Mouse (Mus musculus) hindbrain, embryonic 16.5 days (tissue): Measurements from ENCODE around the gene Trp53inp2. TPM values are rescaled to one million over a fixed set of nuclear protein-coding genes. Genes with fewer than 3 reads are reported as not detected.

ENCODE experiments used
- ATAC-seq: fragments of 200-750 bp; cut with Nextera tagmentation; 2 replicates; pipeline ENCODE4 v1.8.0; 2017; ENCODE audit warnings: moderate TSS enrichment, moderate library complexity
- H3K27ac ChIP-seq: fragments of 300-500 bp; sonication (generic); 2 replicates; pipeline ENCODE4 v1.5.1; 2014; ENCODE audit warnings: low read depth, mild to moderate bottlenecking, control low read depth, low read length, moderate library complexity
- H3K27me3 ChIP-seq: fragments of 300-500 bp; sonication (generic); replicated peaks from 2 replicates; pipeline ENCODE4 v1.6.1; 2014; ENCODE audit warnings: low read length; ENCODE audit not compliant: control insufficient read depth, insufficient read depth
- H3K36me3 ChIP-seq: fragments of 300-500 bp; sonication (generic); 2 replicates; pipeline ENCODE4 v1.6.1; 2014; ENCODE audit warnings: mild to moderate bottlenecking, low read length, moderate library complexity, mixed read lengths; ENCODE audit not compliant: control insufficient read depth, insufficient read depth
- H3K4me1 ChIP-seq: fragments of 300-500 bp; sonication (generic); 2 replicates; pipeline ENCODE4 v1.6.1; 2014; ENCODE audit warnings: low read depth, low read length; ENCODE audit not compliant: control insufficient read depth, insufficient read depth
- H3K4me2 ChIP-seq: fragments of 300-500 bp; sonication (generic); 2 replicates; pipeline ENCODE4 v1.6.1; 2014; ENCODE audit warnings: mild to moderate bottlenecking, low read length, control low read depth, moderate library complexity
- H3K4me3 ChIP-seq: fragments of 300-500 bp; sonication (generic); 2 replicates; pipeline ENCODE4 v1.5.1; 2014; ENCODE audit warnings: mild to moderate bottlenecking, low read length, control low read depth, moderate library complexity
- H3K9ac ChIP-seq: fragments of 300-500 bp; sonication (generic); 2 replicates; pipeline ENCODE4 v1.6.1; 2014; ENCODE audit warnings: low read depth, mild to moderate bottlenecking, control low read depth, low read length, moderate library complexity
- H3K9me3 ChIP-seq: fragments of 300-500 bp; sonication (generic); 2 replicates; pipeline ENCODE4 v1.6.1; 2014; ENCODE audit warnings: mild to moderate bottlenecking, low read length, moderate library complexity; ENCODE audit not compliant: control insufficient read depth
- WGBS: fragments of 180-500 bp; shearing (Covaris S2); extraction: QIAGEN DNeasy Blood & Tissue Kit; methylation state at CpG from one replicate; pipeline ENCODE4 v1.1.7; 2014; 5-methylcytosine and 5-hydroxymethylcytosine counted together
- polyA plus RNA-seq: library from polyadenylated mRNA; unstranded; fragments of >200 nt; fragmentation: Nextera tagmentation; extraction: Ambion mirVana; gene quantifications from 2 replicates; pipeline ENCODE4 v1.2.1, GENCODE M21; 2015

Gene Trp53inp2
- polyA plus RNA-seq, result 92.1 and 116 TPM in 2 replicates

- H3K27me3 ChIP-seq, result no peaks in the 10 kb centered on the region
- H3K9me3 ChIP-seq, result no peaks in the 10 kb centered on the region
- peak within 1 kb of the TSS; percentile 99 for H3K27ac ChIP-seq
- peaks cover 36% of the 10 kb centered on the region for H3K4me1 ChIP-seq
- H3K4me3 ChIP-seq, result peak within 1 kb of the TSS; percentile 64
- H3K4me2 ChIP-seq, result peak within 1 kb of the TSS; percentile 84
- WGBS, result 40% methylated on average over 8 of the region's 8 CpGs
- no peaks in the 10 kb centered on the region for H3K36me3 ChIP-seq
- peak within 1 kb of the TSS; percentile 94 for H3K9ac ChIP-seq
- no peak for ATAC-seq
Measured at GRCm38 (mm10) chr2:155380261-155381059, at the start of gene Trp53inp2. Trp53inp2 (plus strand) TSS chr2:155381059.

- Histone ChIP-seq H3K36me3 (peaks cover 24% of the 10 kb centered on the region), H3K4me2 (no peak overlapping the region), H3K9me3 (no peaks in the 10 kb centered on the region), H3K9ac (no peak overlapping the region), H3K27ac (no peak overlapping the region), H3K4me1 (no peaks in the 10 kb centered on the region), H3K27me3 (no peaks in the 10 kb centered on the region), H3K4me3 (no peak overlapping the region)
- no peak for ATAC-seq
- 98% methylated on average over 4 of the region's 4 CpGs for WGBS
Measured at GRCm38 (mm10) chr2:155331351-155331750, 49.5 kb upstream of the Trp53inp2 start.

GRCm38 (mm10) chr2:155333421-155333820 lies 47.4 kb upstream of the Trp53inp2 start:
- Histone ChIP-seq H3K4me2 (no peak overlapping the region), H3K27ac (no peak overlapping the region), H3K4me1 (no peaks in the 10 kb centered on the region), H3K4me3 (no peak overlapping the region), H3K9me3 (no peaks in the 10 kb centered on the region), H3K27me3 (no peaks in the 10 kb centered on the region), H3K36me3 (peaks cover 9% of the 10 kb centered on the region), H3K9ac (no peak overlapping the region)
- no peak for ATAC-seq
- 92% methylated on average over 1 of the region's 1 CpGs for WGBS

GRCm38 (mm10) chr2:155335231-155335630 lies 45.6 kb upstream of the Trp53inp2 start:
- Histone ChIP-seq H3K27me3 (no peaks in the 10 kb centered on the region), H3K9ac (no peak overlapping the region), H3K9me3 (no peaks in the 10 kb centered on the region), H3K27ac (no peak overlapping the region), H3K4me2 (no peak overlapping the region), H3K4me3 (no peak overlapping the region), H3K4me1 (no peaks in the 10 kb centered on the region), H3K36me3 (peaks cover 8% of the 10 kb centered on the region; the same call in 1 of the 2 replicates)
- no peak for ATAC-seq
- 93% methylated on average over 1 of the region's 1 CpGs for WGBS

GRCm38 (mm10) chr2:155336254-155336653 lies 44.6 kb upstream of the Trp53inp2 start:
- Histone ChIP-seq H3K36me3 (peaks cover 8% of the 10 kb centered on the region; the same call in 1 of the 2 replicates), H3K4me2 (no peak overlapping the region), H3K9me3 (no peaks in the 10 kb centered on the region), H3K27ac (no peak overlapping the region), H3K27me3 (no peaks in the 10 kb centered on the region), H3K9ac (no peak overlapping the region), H3K4me1 (no peaks in the 10 kb centered on the region), H3K4me3 (no peak overlapping the region)
- WGBS, result 96% methylated on average over 3 of the region's 3 CpGs
- ATAC-seq, result no peak

GRCm38 (mm10) chr2:155340166-155340565 lies 40.7 kb upstream of the Trp53inp2 start:
- Histone ChIP-seq H3K27ac (no peak overlapping the region), H3K9ac (no peak overlapping the region), H3K27me3 (no peaks in the 10 kb centered on the region), H3K9me3 (no peaks in the 10 kb centered on the region), H3K4me3 (no peak overlapping the region), H3K36me3 (0 out of 2 replicates have a peak, but pooled peaks cover 2% of the 10 kb centered on the region), H3K4me2 (no peak overlapping the region), H3K4me1 (no peaks in the 10 kb centered on the region)
- ATAC-seq, result no peak

- H3K4me3 ChIP-seq, result no peak overlapping the region
- H3K9me3 ChIP-seq, result no peaks in the 10 kb centered on the region
Measured at GRCm38 (mm10) chr2:155346670-155347069, 34.2 kb upstream of the Trp53inp2 start.

GRCm38 (mm10) chr2:155354402-155354801 lies 26.5 kb upstream of the Trp53inp2 start:
- Histone ChIP-seq H3K9ac (no peak overlapping the region), H3K4me1 (peaks cover 5% of the 10 kb centered on the region), H3K4me3 (no peak overlapping the region), H3K27ac (no peak overlapping the region), H3K36me3 (no peaks in the 10 kb centered on the region), H3K27me3 (no peaks in the 10 kb centered on the region), H3K9me3 (no peaks in the 10 kb centered on the region), H3K4me2 (no peak overlapping the region)
- WGBS, result 91% methylated on average over 3 of the region's 3 CpGs
- ATAC-seq, result no peak

More at GRCm38 (mm10) chr2:155346670-155347069, 34.2 kb upstream of the Trp53inp2 start:
- WGBS, result 83% methylated on average over 1 of the region's 1 CpGs
- Histone ChIP-seq H3K4me1 (no peaks in the 10 kb centered on the region), H3K27ac (no peak overlapping the region), H3K36me3 (no peaks in the 10 kb centered on the region), H3K4me2 (no peak overlapping the region), H3K9ac (no peak overlapping the region), H3K27me3 (no peaks in the 10 kb centered on the region)
- no peak for ATAC-seq

- peak within 1 kb of the TSS; percentile 71 for H3K4me3 ChIP-seq
- peak; percentile 99 for ATAC-seq
- H3K4me2 ChIP-seq, result peak within 1 kb of the TSS; percentile 75
- no peaks in the 10 kb centered on the region for H3K27me3 ChIP-seq
- peak within 1 kb of the TSS; percentile 81 for H3K27ac ChIP-seq
- H3K9ac ChIP-seq, result peak within 1 kb of the TSS; percentile 80
- WGBS, result under 1% methylated on average over 38 of the region's 38 CpGs
- H3K4me1 ChIP-seq, result peaks cover 5% of the 10 kb centered on the region
- no peaks in the 10 kb centered on the region for H3K9me3 ChIP-seq
- H3K36me3 ChIP-seq, result no peaks in the 10 kb centered on the region
Measured at GRCm38 (mm10) chr2:155356971-155357591, 23.8 kb upstream of the Trp53inp2 start, which contains the start of gene Pigu. Pigu (minus strand) TSS chr2:155357430.
